Mouse (Mus musculus): Measurements from ENCODE around the gene Pias3. TPM values are rescaled to one million over a fixed set of nuclear protein-coding genes. Genes with fewer than 3 reads are reported as not detected.

Pias3 gene
- polyA plus RNA-seq, 1 experiment = 34.9 TPM

GRCm38 (mm10) chr3:96706984-96707383 lies 10.8 kb downstream of the Pias3 start:
- no peak for TF ChIP-seq POLR2A (IDR thresholded peaks at IDR 0.05; ENCODE audit: borderline replicate concordance, control insufficient read depth, low read depth, low read length)
- TF ChIP-seq CTCF (IDR thresholded peaks at IDR 0.05; ENCODE audit: control insufficient read depth, insufficient read depth, low read length) = no peak
- Histone ChIP-seq H3K27ac (ENCODE audit: control insufficient read depth, insufficient read depth, low read depth, low read length, poor library complexity) (no peak overlapping the region), H3K4me3 (replicated peaks; ENCODE audit: control insufficient read depth, low read depth, low read length) (no peak overlapping the region), H3K4me1 (ENCODE audit: control insufficient read depth, insufficient read depth, low read length) (no peaks in the 10 kb centered on the region)
- 73% methylated on average over 7 of the region's 7 CpGs for WGBS

DNA sequence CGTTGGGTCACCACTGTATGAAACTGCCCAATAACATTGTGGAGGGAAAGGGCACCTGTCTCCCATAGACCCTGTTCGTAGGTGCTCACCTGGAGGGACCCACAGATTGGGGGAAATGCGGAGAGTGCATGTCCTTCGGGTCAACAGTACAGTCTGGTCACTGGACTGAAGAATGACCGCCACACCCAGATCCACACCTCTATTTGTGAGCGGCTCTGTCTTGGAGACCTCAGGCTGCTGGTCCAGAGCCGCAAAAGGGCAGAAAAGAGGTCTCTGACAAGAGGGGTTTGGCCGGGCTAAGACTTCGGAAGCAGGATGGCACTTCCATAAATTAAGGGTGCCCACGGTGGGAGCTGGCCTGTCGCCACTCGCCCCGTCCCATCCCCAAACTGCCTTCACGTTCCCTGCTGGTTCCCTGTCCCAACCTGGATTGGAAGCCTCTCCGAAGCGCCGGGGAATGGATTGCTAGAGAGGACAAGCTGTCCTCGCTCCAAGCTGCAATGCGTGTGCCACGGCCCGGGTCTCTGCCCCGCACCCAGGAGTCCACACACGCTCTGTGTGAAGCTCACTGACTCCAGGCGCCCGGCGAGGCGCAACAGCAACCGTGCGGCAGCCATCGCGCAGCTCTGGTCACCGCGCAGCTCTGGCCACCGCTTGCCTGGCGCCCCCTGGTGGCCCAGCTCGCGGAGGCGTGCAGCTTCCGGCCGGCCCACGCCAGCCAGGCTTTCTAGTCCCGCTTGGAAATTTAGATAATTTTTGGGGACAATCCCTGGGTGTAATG lies 11.9 kb downstream of the Pias3 start, which contains the start of gene Nudt17:
Nudt17 (minus strand) TSS at position 660 of the 781 bp plus-strand sequence.
- no peak within 1 kb of the TSS for H3K27ac ChIP-seq (ENCODE audit: control insufficient read depth, insufficient read depth, low read depth, low read length, poor library complexity)
- 6% methylated on average over 42 of the region's 42 CpGs for WGBS
- H3K4me1 ChIP-seq (ENCODE audit: control insufficient read depth, insufficient read depth, low read length) = no peaks in the 10 kb centered on the region
- TF ChIP-seq CTCF (IDR thresholded peaks at IDR 0.05; ENCODE audit: control insufficient read depth, insufficient read depth, low read length) = peak; percentile 86
- TF ChIP-seq POLR2A (IDR thresholded peaks at IDR 0.05; ENCODE audit: borderline replicate concordance, control insufficient read depth, low read depth, low read length) = no peak
- peak within 1 kb of the TSS; percentile 41 for H3K4me3 ChIP-seq (replicated peaks; ENCODE audit: control insufficient read depth, low read depth, low read length)

GRCm38 (mm10) chr3:96708684-96709064 lies 12.5 kb downstream of the Pias3 start:
- Histone ChIP-seq H3K4me1 (ENCODE audit: control insufficient read depth, insufficient read depth, low read length) (no peaks in the 10 kb centered on the region), H3K4me3 (replicated peaks; ENCODE audit: control insufficient read depth, low read depth, low read length) (no peak overlapping the region), H3K27ac (ENCODE audit: control insufficient read depth, insufficient read depth, low read depth, low read length, poor library complexity) (no peak overlapping the region)
- 57% methylated on average over 2 of the region's 2 CpGs for WGBS
- TF ChIP-seq CTCF (IDR thresholded peaks at IDR 0.05; ENCODE audit: control insufficient read depth, insufficient read depth, low read length) = no peak
- TF ChIP-seq POLR2A (IDR thresholded peaks at IDR 0.05; ENCODE audit: borderline replicate concordance, control insufficient read depth, low read depth, low read length) = no peak

GRCm38 (mm10) chr3:96714286-96714685 lies 18.1 kb downstream of the Pias3 start:
- Histone ChIP-seq H3K4me3 (replicated peaks; ENCODE audit: control insufficient read depth, low read depth, low read length) (no peak overlapping the region), H3K4me1 (ENCODE audit: control insufficient read depth, insufficient read depth, low read length) (no peaks in the 10 kb centered on the region; the same call in 1 of the 2 replicates), H3K27ac (ENCODE audit: control insufficient read depth, insufficient read depth, low read depth, low read length, poor library complexity) (no peak overlapping the region)
- WGBS = 85% methylated on average over 5 of the region's 5 CpGs
- TF ChIP-seq POLR2A (IDR thresholded peaks at IDR 0.05; ENCODE audit: borderline replicate concordance, control insufficient read depth, low read depth, low read length) = no peak
- no peak for TF ChIP-seq CTCF (IDR thresholded peaks at IDR 0.05; ENCODE audit: control insufficient read depth, insufficient read depth, low read length)

DNA sequence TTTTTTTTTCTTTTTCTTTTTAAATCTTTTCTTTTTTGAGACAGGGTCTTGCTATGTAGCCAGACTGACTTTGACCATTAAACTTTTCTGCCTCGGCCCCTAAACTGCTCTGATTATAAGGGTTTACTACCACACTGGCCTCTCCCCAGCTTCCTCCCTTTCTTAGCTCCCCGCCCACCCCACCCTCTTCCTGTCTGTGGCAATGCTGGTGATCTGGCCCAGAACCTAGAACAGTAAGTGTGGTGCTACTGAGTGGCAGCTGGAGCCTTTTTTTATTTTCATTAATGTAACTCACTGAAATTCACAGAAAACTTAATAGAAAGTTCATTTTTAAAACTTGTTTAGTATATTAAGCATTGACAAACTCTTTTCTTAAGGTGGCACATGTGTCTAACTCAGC lies 19.7 kb downstream of the Pias3 start:
- 11% methylated on average over 2 of the region's 2 CpGs for WGBS
- Histone ChIP-seq H3K4me3 (replicated peaks; ENCODE audit: control insufficient read depth, low read depth, low read length) (no peak overlapping the region), H3K4me1 (ENCODE audit: control insufficient read depth, insufficient read depth, low read length) (no peaks in the 10 kb centered on the region; the same call in 1 of the 2 replicates), H3K27ac (ENCODE audit: control insufficient read depth, insufficient read depth, low read depth, low read length, poor library complexity) (peak overlapping the region; percentile 49; the same call in 1 of the 2 replicates)
- no peak for TF ChIP-seq CTCF (IDR thresholded peaks at IDR 0.05; ENCODE audit: control insufficient read depth, insufficient read depth, low read length)

DNA sequence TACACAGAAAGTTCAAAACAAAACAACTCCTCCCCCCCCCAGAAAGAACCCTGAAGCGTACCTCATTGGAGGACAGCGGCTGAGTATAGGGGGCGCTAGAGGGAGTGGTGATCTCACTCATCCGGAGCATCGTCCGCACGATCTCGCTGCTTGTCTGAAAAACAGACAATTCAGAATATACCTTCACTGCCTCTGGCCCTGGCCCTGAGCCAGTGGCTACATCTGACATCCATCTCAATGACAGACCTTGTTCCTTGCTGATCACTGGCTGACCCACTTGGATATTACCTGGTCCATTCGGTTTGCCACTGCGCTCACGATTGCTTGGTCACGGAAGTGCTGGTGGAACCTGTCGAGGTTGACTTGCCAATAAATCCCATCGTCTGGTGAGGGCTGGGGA lies 23.0 kb downstream of the Pias3 start:
- Histone ChIP-seq H3K4me1 (ENCODE audit: control insufficient read depth, insufficient read depth, low read length) (no peaks in the 10 kb centered on the region; the same call in 1 of the 2 replicates), H3K27ac (ENCODE audit: control insufficient read depth, insufficient read depth, low read depth, low read length, poor library complexity) (no peak overlapping the region), H3K4me3 (replicated peaks; ENCODE audit: control insufficient read depth, low read depth, low read length) (no peak overlapping the region)
- 81% methylated on average over 14 of the region's 14 CpGs for WGBS
- TF ChIP-seq POLR2A (IDR thresholded peaks at IDR 0.05; ENCODE audit: borderline replicate concordance, control insufficient read depth, low read depth, low read length) (no peak), CTCF (IDR thresholded peaks at IDR 0.05; ENCODE audit: control insufficient read depth, insufficient read depth, low read length) (peak; percentile 46; the same call in 1 of the 2 replicates)

GRCm38 (mm10) chr3:96727343-96727827 lies 31.2 kb downstream of the Pias3 start, which contains the start of the genes Polr3c and Rnf115:
Polr3c (minus strand) TSS chr3:96727628.
Rnf115 (plus strand) TSS chr3:96727664.
- Histone ChIP-seq H3K4me3 (replicated peaks; ENCODE audit: control insufficient read depth, low read depth, low read length) (peak within 1 kb of the TSS; percentile 96), H3K27ac (ENCODE audit: control insufficient read depth, insufficient read depth, low read depth, low read length, poor library complexity) (peak within 1 kb of the TSS; percentile 81), H3K4me1 (ENCODE audit: control insufficient read depth, insufficient read depth, low read length) (no peaks in the 10 kb centered on the region)
- under 1% methylated on average over 52 of the region's 52 CpGs for WGBS
- TF ChIP-seq CTCF (IDR thresholded peaks at IDR 0.05; ENCODE audit: control insufficient read depth, insufficient read depth, low read length) (no peak), POLR2A (IDR thresholded peaks at IDR 0.05; ENCODE audit: borderline replicate concordance, control insufficient read depth, low read depth, low read length) (peak; percentile 37; the same call in 1 of the 2 replicates)

- H3K27ac ChIP-seq (ENCODE audit: control insufficient read depth, insufficient read depth, low read depth, low read length, poor library complexity) = peak overlapping the region; percentile 81
- H3K4me1 ChIP-seq (ENCODE audit: control insufficient read depth, insufficient read depth, low read length) = no peaks in the 10 kb centered on the region
- peak overlapping the region; percentile 90 for H3K4me3 ChIP-seq (replicated peaks; ENCODE audit: control insufficient read depth, low read depth, low read length)
- TF ChIP-seq CTCF (IDR thresholded peaks at IDR 0.05; ENCODE audit: control insufficient read depth, insufficient read depth, low read length) = no peak
- TF ChIP-seq POLR2A (IDR thresholded peaks at IDR 0.05; ENCODE audit: borderline replicate concordance, control insufficient read depth, low read depth, low read length) = no peak
- under 1% methylated on average over 40 of the region's 42 CpGs for WGBS
Observed at GRCm38 (mm10) chr3:96727828-96728633, 31.8 kb downstream of the Pias3 start.

All from bone marrow, adult 2 months (tissue).